Mouse (Mus musculus) E14TG2a.4 (cell line): Measurements from ENCODE around the gene Smim1.

Source experiments
- CTCF ChIP-seq: conservative IDR thresholded peaks from 2 replicates; pipeline ENCODE4 v1.5.1; 2014; ENCODE audit warnings: low read length
- NANOG ChIP-seq: IDR thresholded peaks from 2 replicates; pipeline ENCODE4 v1.6.1; 2014; ENCODE audit warnings: borderline replicate concordance, low read length, mixed read lengths
- POU5F1 ChIP-seq: IDR thresholded peaks from 2 replicates; pipeline ENCODE4 v1.6.1; 2014; ENCODE audit warnings: low read length, borderline replicate concordance

- TF ChIP-seq CTCF, result no peak
- no peak for TF ChIP-seq POU5F1
- TF ChIP-seq NANOG, result no peak
These were observed 32.5 kb downstream of the Smim1 start for GRCm38 (mm10) chr4:153993505-153993904.
